Mouse (Mus musculus): ENCODE results near the gene Mcu.

DNA sequence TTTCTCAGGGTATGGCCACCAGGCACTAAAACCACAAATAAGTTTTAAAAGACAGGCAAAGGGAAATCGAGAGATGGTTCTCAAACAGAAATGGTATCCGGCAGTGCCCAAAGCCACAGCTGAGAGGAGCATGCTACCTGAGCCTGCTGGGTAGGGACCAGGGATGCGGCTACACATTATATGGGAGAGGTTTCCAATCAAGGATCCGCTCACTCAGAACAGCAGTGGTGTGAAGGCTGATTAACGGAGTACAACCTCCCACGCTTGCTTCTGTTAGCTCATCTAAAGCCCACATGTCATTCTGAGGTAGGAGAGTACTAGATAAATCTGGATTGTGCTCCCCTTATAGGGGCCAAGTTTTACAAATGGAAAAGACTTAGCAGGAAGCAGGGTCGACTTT, 28.4 kb downstream of the Mcu start:
- TF ChIP-seq POLR2A (IDR thresholded peaks at IDR 0.05; ENCODE audit: low read depth, low read length) (no peak), CTCF (IDR thresholded peaks at IDR 0.05; ENCODE audit: extremely low read depth, insufficient read depth, insufficient read length, insufficient replicate concordance) (no peak)

All from spleen, adult 2 months (tissue).